Mouse (Mus musculus): Measurements from ENCODE around the gene Dcbld1.

DNA sequence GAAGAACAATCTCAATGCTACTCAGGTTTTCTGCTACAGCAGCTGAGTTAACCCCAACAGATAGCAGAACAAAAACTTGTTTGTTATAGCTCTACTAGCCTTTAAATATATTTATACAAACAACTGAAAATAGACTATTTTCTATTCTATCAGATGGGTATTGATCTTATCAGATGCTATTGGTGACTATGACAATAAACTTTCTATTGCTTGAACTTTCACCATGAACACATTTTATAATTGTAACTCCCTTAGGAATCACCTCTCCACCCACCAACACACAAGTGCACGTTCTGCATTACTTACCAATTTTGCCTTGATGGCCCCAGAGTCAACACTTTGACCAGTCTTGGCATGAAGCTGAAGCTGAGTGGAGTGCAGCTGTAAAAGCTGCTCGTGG lies 125.0 kb downstream of the Dcbld1 start, which contains the start of gene Gm26741:
- TF ChIP-seq POLR2A (IDR thresholded peaks at IDR 0.05; ENCODE audit: extremely low read depth, insufficient read depth, low read length) (no peak), CTCF (IDR thresholded peaks at IDR 0.05; ENCODE audit: low read depth, low read length) (no peak)
